Mouse (Mus musculus) heart, adult 2 months (tissue): ENCODE results near the gene Ly6g6f. TPM values are rescaled to one million over a fixed set of nuclear protein-coding genes. Genes with fewer than 3 reads are reported as not detected.
A peak's percentile ranks its signal among the peaks of the same experiment; 100 is the strongest.

Experiments
- DNase-seq, 2 experiments: peaks; one replicate each; pipeline ENCODE4 v3.0.0; 2021
- H3K27ac ChIP-seq: fragments of 200-600 bp; 2 replicates; pipeline ENCODE4 v1.8.1; 2022
- H3K27me3 ChIP-seq: fragments of 200-500 bp; 2 replicates; pipeline ENCODE4 v1.6.1; 2012; ENCODE audit warnings: mild to moderate bottlenecking, low read length, inconsistent platforms, mixed read lengths; ENCODE audit not compliant: control insufficient read depth, insufficient read depth
- H3K36me3 ChIP-seq: fragments of 200-500 bp; 2 replicates; pipeline ENCODE4 v1.6.1; 2012; ENCODE audit warnings: low read length, inconsistent platforms; ENCODE audit not compliant: control insufficient read depth, insufficient read depth
- H3K4me1 ChIP-seq: fragments of 200-500 bp; 2 replicates; pipeline ENCODE4 v1.6.1; 2011; ENCODE audit warnings: low read length; ENCODE audit not compliant: control insufficient read depth, insufficient read depth
- H3K4me3 ChIP-seq: fragments of 200-600 bp; 2 replicates; pipeline ENCODE4 v1.8.1; 2022
- H3K79me2 ChIP-seq: fragments of 200-500 bp; replicated peaks from 2 replicates; pipeline ENCODE4 v1.6.1; 2012; ENCODE audit warnings: mild to moderate bottlenecking, inconsistent platforms, low read length, moderate library complexity, mixed read lengths; ENCODE audit not compliant: control insufficient read depth, insufficient read depth
- H3K9ac ChIP-seq: fragments of 200-500 bp; 2 replicates; pipeline ENCODE4 v1.6.1; 2012; ENCODE audit warnings: low read depth, mild to moderate bottlenecking, control low read depth, inconsistent platforms, low read length, mixed read lengths
- CTCF ChIP-seq: fragments of 200-600 bp; IDR thresholded peaks from 2 replicates; pipeline ENCODE4 v1.8.1; 2022; ENCODE audit warnings: antibody characterized with exemption, mild to moderate bottlenecking, moderate library complexity
- EP300 ChIP-seq: fragments of 200-500 bp; IDR thresholded peaks from 2 replicates; pipeline ENCODE4 v1.6.1; 2011; ENCODE audit warnings: low read depth, low read length, control low read depth; ENCODE audit not compliant: insufficient read depth
- POLR2A ChIP-seq: fragments of 200-500 bp; IDR thresholded peaks from 2 replicates; pipeline ENCODE4 v1.6.1; 2011; ENCODE audit warnings: mild to moderate bottlenecking, low read depth, low read length, control low read depth; ENCODE audit not compliant: insufficient read depth
- WGBS: fragments of 180-500 bp; shearing (Covaris S2); methylation state at CpG from one replicate; pipeline ENCODE4 v1.1.7; 2018; 5-methylcytosine and 5-hydroxymethylcytosine counted together
- intact Hi-C: fragments of 180-260 bp; cut with DNase I; formaldehyde crosslinking; loops from one replicate; pipeline ENCODE4 v1.15.1; 2025
- polyA plus RNA-seq: library from polyadenylated mRNA; depleted of rRNA; stranded (reverse); fragments of >200 nt; gene quantifications from 2 replicates; pipeline ENCODE4 v1.2.3, GENCODE M21; 2012
- total RNA-seq, 2 experiments: library from RNA; stranded (reverse); gene quantifications; 2 replicates each; pipeline ENCODE4 v1.2.3; 2021

Gene Ly6g6f
- total and polyA plus RNA-seq, 3 experiments, result 0.27 TPM; not detected in 2

GRCm38 (mm10) chr17:35048932-35049440 is 36.4 kb downstream of the Ly6g6f start:
- WGBS, result 47% methylated on average over 5 of the region's 5 CpGs
- Histone ChIP-seq H3K4me3 (no peak overlapping the region), H3K36me3 (peaks cover 2% of the 10 kb centered on the region; the same call in 1 of the 2 replicates), H3K27me3 (no peaks in the 10 kb centered on the region), H3K27ac (peak overlapping the region; percentile 99), H3K4me1 (peaks cover 16% of the 10 kb centered on the region), H3K79me2 (no peaks in the 10 kb centered on the region), H3K9ac (no peak overlapping the region)
- TF ChIP-seq EP300 (no peak), CTCF (no peak), POLR2A (no peak)
- intact Hi-C loops, result no loop called here
- no peak for DNase-seq

DNA sequence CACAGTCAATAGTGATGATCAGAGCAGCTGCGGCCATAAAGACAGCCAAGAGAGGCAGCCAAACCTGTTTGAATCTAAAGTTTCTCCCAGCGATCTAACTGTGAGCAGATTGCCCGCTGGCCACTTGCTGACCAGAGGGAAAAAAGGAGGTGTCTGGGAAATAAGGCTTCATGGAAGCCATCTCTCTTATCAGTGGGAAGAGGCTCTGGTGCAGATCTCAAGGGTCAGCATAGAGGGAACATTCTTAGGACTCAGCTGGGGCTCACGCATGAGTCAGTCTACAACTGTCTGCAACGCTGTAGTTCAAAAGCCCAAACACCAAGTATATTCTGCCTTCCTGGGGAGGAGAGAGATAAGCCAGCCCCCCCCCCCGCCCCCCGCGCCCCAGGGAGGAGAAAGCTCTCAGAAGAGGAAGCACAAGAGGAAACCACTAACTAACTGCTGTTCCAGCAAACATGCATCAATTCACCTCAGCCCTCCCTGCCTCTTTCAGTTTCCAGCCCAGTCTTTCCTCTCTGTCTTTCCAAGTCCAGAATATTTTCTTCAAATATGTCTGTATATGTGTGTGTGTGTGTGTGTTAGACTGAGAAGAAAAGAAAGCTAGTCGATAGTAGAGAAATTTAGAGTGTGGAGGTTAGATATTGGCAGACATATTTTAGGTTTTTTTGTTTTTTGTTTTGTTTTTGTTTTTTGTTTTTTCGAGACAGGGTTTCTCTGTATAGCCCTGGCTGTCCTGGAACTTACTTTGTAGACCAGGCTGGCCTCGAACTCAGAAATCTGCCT is 37.1 kb downstream of the Ly6g6f start:
- Histone ChIP-seq H3K27ac (peak overlapping the region; percentile 85), H3K9ac (peak overlapping the region; percentile 39; the same call in 1 of the 2 replicates), H3K4me1 (peaks cover 16% of the 10 kb centered on the region), H3K27me3 (no peaks in the 10 kb centered on the region), H3K4me3 (no peak overlapping the region), H3K79me2 (no peaks in the 10 kb centered on the region), H3K36me3 (peaks cover 1% of the 10 kb centered on the region; the same call in 1 of the 2 replicates)
- WGBS, result 15% methylated on average over 11 of the region's 11 CpGs
- intact Hi-C loops, result no loop called here
- TF ChIP-seq POLR2A (peak; percentile 65), EP300 (0 out of 2 replicates have a peak, but pooled peaks have one; percentile 12), CTCF (no peak)
- DNase-seq, result peak; percentile 42 to 46

- peaks cover 14% of the 10 kb centered on the region for H3K4me1 ChIP-seq
- TF ChIP-seq CTCF (no peak), POLR2A (no peak), EP300 (no peak)
- no peaks in the 10 kb centered on the region for H3K36me3 ChIP-seq
- 37% methylated on average over 1 of the region's 1 CpGs for WGBS
- H3K27ac ChIP-seq, result peak overlapping the region; percentile 85
- H3K79me2 ChIP-seq, result no peaks in the 10 kb centered on the region
- H3K4me3 ChIP-seq, result no peak overlapping the region
- peak overlapping the region; percentile 39; the same call in 1 of the 2 replicates for H3K9ac ChIP-seq
- intact Hi-C loops, result loop anchor here (2.0 kb wide), 1 partner anchor 25 kb away; no protein-coding TSS in a partner anchor
- DNase-seq, result no peak
- H3K27me3 ChIP-seq, result no peaks in the 10 kb centered on the region
These were observed 37.7 kb downstream of the Ly6g6f start for GRCm38 (mm10) chr17:35047688-35048087.

- intact Hi-C loops, result loop anchor here (2.0 kb wide), 1 partner anchor 24 kb away; no protein-coding TSS in a partner anchor
- peaks cover 9% of the 10 kb centered on the region for H3K4me1 ChIP-seq
- TF ChIP-seq POLR2A (peak; percentile 59; the same call in 1 of the 2 replicates), CTCF (no peak), EP300 (0 out of 2 replicates have a peak, but pooled peaks have one; percentile 25)
- H3K27me3 ChIP-seq, result no peaks in the 10 kb centered on the region
- DNase-seq, result peak; percentile 97 to 98
- 2% methylated on average over 33 of the region's 33 CpGs for WGBS
- peak within 1 kb of the TSS; percentile 74 for H3K9ac ChIP-seq
- peak within 1 kb of the TSS; percentile 45 for H3K4me3 ChIP-seq
- H3K79me2 ChIP-seq, result no peaks in the 10 kb centered on the region
- peak within 1 kb of the TSS; percentile 85 for H3K27ac ChIP-seq
- H3K36me3 ChIP-seq, result no peaks in the 10 kb centered on the region
These were observed 38.5 kb downstream of the Ly6g6f start, which contains the start of gene Msh5 for GRCm38 (mm10) chr17:35046681-35047455. TSS of gene Msh5 (minus strand) at chr17:35046745.

- Histone ChIP-seq H3K4me3 (peak overlapping the region; percentile 45), H3K9ac (peak overlapping the region; percentile 74), H3K36me3 (no peaks in the 10 kb centered on the region), H3K4me1 (peaks cover 9% of the 10 kb centered on the region), H3K79me2 (no peaks in the 10 kb centered on the region), H3K27ac (peak overlapping the region; percentile 80), H3K27me3 (no peaks in the 10 kb centered on the region)
- intact Hi-C loops, result loop anchor here (2.0 kb wide), 1 partner anchor 23 kb away; no protein-coding TSS in a partner anchor
- TF ChIP-seq CTCF, result no peak
- peak; percentile 60; the same call in 1 of the 2 replicates for TF ChIP-seq POLR2A
- no peak for DNase-seq
- WGBS, result 4% methylated on average over 47 of the region's 48 CpGs
These were observed 39.4 kb downstream of the Ly6g6f start for GRCm38 (mm10) chr17:35045807-35046680.
